Mouse (Mus musculus): ENCODE results near the gene Sult1b1. TPM values are rescaled to one million over a fixed set of nuclear protein-coding genes. Genes with fewer than 3 reads are reported as not detected.
"Not testable (repeated sequence)": the region's sequence is repeated elsewhere in the genome, so short reads cannot be mapped to it uniquely, and the experiment has no call there.

Gene Sult1b1
- total RNA-seq, 1 experiment from 2014 or later = not detected

GRCm38 (mm10) chr5:87486706-87487105 lies 51.3 kb downstream of the Sult1b1 start, which contains the start of gene Gm43638:
Gm43638 (minus strand) TSS chr5:87486806.
- ATAC-seq (replicated peaks in 1 of 2; ENCODE audit: insufficient read depth in 1 of 2, low FRiP score in 2 of 2, low TSS enrichment in 1 of 2, low read depth in 1 of 2, poor library complexity in 2 of 2, severe bottlenecking in 2 of 2) = not testable (repeated sequence)

DNA sequence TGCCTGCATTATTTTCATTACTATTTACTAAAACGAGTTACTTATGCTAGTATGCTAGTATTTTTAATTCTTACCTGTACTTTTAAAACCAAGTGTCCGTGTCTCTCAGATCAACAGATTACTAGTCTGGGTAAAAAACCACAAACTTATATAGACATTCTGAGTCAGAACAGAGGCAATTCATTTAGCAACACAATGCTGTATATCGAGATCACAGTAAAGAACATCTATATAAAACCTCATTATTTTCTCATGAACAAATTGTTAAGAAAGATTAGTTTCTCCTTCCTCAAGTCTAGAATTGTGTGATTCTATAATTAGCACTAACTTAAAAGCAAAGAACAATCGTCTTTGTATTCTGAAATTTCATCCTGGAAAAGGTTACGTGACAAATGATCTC lies 55.8 kb downstream of the Sult1b1 start, which contains the start of gene Ugt2a2:
Gene Ugt2a2, minus strand, starts transcription at position 101 of the 400 bp plus-strand sequence.
- ATAC-seq (replicated peaks in 1 of 2; ENCODE audit: insufficient read depth in 1 of 2, low FRiP score in 2 of 2, low TSS enrichment in 1 of 2, low read depth in 1 of 2, poor library complexity in 2 of 2, severe bottlenecking in 2 of 2) = no peak

Other genes starting within 250 kb of the Sult1b1 start
- gene Ugt2a3, start 201.0 kb downstream of the Sult1b1 start, total RNA-seq (2017) = not detected in 2 replicates
- not detected in 2 replicates for gene Ugt2b38, start 114.0 kb downstream of the Sult1b1 start, total RNA-seq (2017)
- gene Ugt2a2, start 55.9 kb downstream of the Sult1b1 start, total RNA-seq (2017) = not detected in 2 replicates
- gene Gm43638, start 51.4 kb downstream of the Sult1b1 start, total RNA-seq (2017) = not detected in 2 replicates
- not detected in 2 replicates for gene Ugt2a1, start 47.3 kb downstream of the Sult1b1 start, total RNA-seq (2017)
- not detected in 2 replicates for gene Sult1d1, start 30.8 kb upstream of the Sult1b1 start, total RNA-seq (2017)
- not detected in 2 replicates for gene Sult1e1, start 53.4 kb upstream of the Sult1b1 start, total RNA-seq (2017)
- gene Csn1s1, start 128.0 kb upstream of the Sult1b1 start, total RNA-seq (2017) = not detected in 2 replicates
- not detected in 2 replicates for gene Csn2, start 161.4 kb upstream of the Sult1b1 start, total RNA-seq (2017)
- gene Csn1s2a, start 236.4 kb upstream of the Sult1b1 start, total RNA-seq (2017) = not detected in 2 replicates